Mouse (Mus musculus): ENCODE results near the gene Mfng. TPM values are rescaled to one million over a fixed set of nuclear protein-coding genes. Genes with fewer than 3 reads are reported as not detected.
A peak's percentile ranks its signal among the peaks of the same experiment; 100 is the strongest.

Mfng gene
- polyA plus RNA-seq, 1 experiment from 2014 or later = 34.9 TPM

DNA sequence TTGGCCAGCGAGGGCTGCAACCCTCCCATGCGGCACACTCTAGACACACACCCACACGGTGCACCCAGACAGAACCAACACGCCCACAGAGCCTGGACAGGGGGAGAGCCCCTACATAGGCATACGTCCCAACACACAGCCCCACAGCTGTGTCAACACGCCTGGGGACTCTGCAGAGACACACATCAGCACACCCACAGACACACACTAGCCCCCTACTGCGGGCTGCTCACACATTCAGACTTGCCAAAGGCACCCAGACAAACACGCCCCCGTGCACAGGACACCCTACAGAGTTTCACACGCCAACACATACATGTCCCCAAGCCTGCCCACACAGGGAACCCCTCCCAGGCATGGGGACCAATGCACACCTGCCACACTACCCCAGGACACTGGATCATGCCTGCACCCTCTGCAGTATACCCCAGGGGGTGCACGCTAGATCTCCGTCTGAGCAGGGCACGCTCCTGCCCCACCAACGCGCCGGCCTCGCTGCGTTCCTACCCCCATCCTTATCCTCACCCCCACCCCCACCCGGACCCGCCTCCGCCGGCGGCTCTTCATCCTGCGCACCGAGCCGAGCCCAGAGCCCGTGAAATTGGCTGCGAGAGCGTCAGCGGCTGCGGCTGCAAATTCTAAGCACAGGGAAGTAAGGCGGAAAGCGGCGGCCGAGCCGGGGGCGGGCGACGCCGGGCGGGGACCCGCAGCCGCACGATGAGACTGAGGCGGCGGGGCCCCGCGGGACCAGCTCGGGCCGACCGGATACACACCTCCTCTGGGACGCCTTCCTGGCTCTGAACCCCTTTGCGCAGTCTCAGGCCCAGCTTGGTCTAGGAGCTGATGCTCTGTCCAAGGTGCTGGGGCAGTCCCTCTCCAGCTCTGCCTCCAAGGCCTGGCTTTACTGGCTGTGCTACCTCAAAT, 60.7 kb downstream of the Mfng start:
- H3K4me2 ChIP-seq (ENCODE audit: low read depth) = peak overlapping the region; percentile 39
- H3K36me3 ChIP-seq (ENCODE audit: control insufficient read depth, insufficient read depth, low read length) = no peaks in the 10 kb centered on the region
- DNase-seq (ENCODE audit: low spot score) (no peak), ATAC-seq (ENCODE audit: insufficient read depth, low FRiP score, low TSS enrichment) (peak; percentile 32)
- H3K4me1 ChIP-seq (ENCODE audit: control insufficient read depth, insufficient read depth, low read length) = peaks cover 8% of the 10 kb centered on the region
- WGBS = 9% methylated on average over 51 of the region's 53 CpGs
- H3K9ac ChIP-seq (ENCODE audit: low read length) = peak overlapping the region; percentile 32
- H3K4me3 ChIP-seq (ENCODE audit: low read depth, low read length) = peak overlapping the region; percentile 21; the same call in 1 of the 2 replicates
- 0 out of 2 replicates have a peak overlapping the region, but pooled peaks have one; percentile 6 for H3K27ac ChIP-seq (ENCODE audit: low read depth, low read length)
- H3K27me3 ChIP-seq (ENCODE audit: control insufficient read depth, insufficient read depth, low read length) = peaks cover 53% of the 10 kb centered on the region
- H3K9me3 ChIP-seq (ENCODE audit: control insufficient read depth, low read length) = no peaks in the 10 kb centered on the region

DNA sequence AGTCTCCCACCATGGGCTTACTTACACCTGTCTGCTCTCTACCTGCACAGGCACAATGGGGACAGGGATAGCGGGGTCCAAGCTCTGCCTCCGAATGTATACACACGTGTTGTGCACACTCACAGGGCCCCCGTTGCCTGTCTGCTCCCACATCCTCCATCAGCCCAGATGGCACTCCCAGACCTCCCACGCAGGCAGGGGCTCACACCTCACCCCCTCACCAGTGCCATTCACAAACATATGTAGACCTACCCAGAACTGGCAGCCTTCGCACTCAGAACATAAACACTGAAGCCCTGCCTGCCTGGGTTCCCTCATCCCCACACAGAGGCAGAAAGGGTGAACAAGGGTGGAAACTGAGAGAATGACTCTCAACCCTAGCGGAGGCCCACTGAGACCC, 61.3 kb downstream of the Mfng start:
- DNase-seq (ENCODE audit: low spot score) (no peak), ATAC-seq (ENCODE audit: insufficient read depth, low FRiP score, low TSS enrichment) (no peak)
- Histone ChIP-seq H3K9ac (ENCODE audit: low read length) (no peak overlapping the region), H3K36me3 (ENCODE audit: control insufficient read depth, insufficient read depth, low read length) (no peaks in the 10 kb centered on the region), H3K4me2 (ENCODE audit: low read depth) (no peak overlapping the region), H3K27ac (ENCODE audit: low read depth, low read length) (no peak overlapping the region), H3K4me1 (ENCODE audit: control insufficient read depth, insufficient read depth, low read length) (peaks cover 8% of the 10 kb centered on the region), H3K27me3 (ENCODE audit: control insufficient read depth, insufficient read depth, low read length) (peaks cover 47% of the 10 kb centered on the region), H3K4me3 (ENCODE audit: low read depth, low read length) (no peak overlapping the region), H3K9me3 (ENCODE audit: control insufficient read depth, low read length) (no peaks in the 10 kb centered on the region)
- 73% methylated on average over 7 of the region's 7 CpGs for WGBS

DNA sequence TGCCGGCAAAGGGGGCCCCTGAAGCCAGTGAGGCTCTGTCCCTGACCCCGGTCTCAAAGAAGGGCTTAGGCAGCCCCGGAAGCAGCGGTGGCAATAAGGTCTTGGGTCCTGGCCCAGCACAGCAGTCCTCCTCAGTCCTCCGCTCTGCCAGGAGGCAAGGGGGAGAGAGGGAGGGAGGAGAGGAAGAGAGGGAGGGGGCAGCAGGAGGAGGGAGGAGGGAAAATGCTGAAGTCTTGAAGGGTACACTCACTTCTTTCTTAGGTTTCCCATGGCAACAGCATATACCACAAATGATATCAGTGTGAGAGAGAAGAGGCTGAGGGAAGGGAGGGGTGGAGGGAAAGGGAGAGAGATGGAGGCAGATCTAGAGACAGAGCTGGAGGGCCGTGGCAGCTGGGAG, 62.6 kb downstream of the Mfng start:
- Histone ChIP-seq H3K27me3 (ENCODE audit: control insufficient read depth, insufficient read depth, low read length) (peaks cover 42% of the 10 kb centered on the region), H3K9me3 (ENCODE audit: control insufficient read depth, low read length) (no peaks in the 10 kb centered on the region), H3K9ac (ENCODE audit: low read length) (no peak overlapping the region), H3K36me3 (ENCODE audit: control insufficient read depth, insufficient read depth, low read length) (no peaks in the 10 kb centered on the region), H3K4me2 (ENCODE audit: low read depth) (no peak overlapping the region), H3K4me1 (ENCODE audit: control insufficient read depth, insufficient read depth, low read length) (peaks cover 8% of the 10 kb centered on the region), H3K4me3 (ENCODE audit: low read depth, low read length) (no peak overlapping the region), H3K27ac (ENCODE audit: low read depth, low read length) (no peak overlapping the region)
- WGBS = 43% methylated on average over 6 of the region's 6 CpGs
- ATAC-seq (ENCODE audit: insufficient read depth, low FRiP score, low TSS enrichment) (no peak), DNase-seq (ENCODE audit: low spot score) (no peak)

DNA sequence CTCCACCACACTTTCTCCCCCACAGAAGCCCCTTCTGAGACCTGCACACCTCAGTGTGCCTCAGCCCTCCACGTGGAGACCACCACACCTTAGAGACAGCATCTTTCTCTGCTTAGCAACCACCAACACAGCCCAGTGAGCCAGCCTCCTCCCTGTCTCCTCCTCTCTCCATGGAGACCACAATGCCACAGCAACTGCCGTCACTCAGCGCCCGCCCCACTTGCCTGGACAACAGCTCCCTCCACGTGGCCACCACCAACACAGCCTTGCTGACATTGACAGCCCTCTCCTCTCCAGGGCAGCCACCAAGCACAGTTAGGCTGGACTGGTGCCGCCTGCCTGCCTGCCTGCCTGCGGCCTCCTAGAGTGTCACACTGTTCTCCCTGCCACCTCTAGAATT, 63.5 kb downstream of the Mfng start:
- Histone ChIP-seq H3K36me3 (ENCODE audit: control insufficient read depth, insufficient read depth, low read length) (no peaks in the 10 kb centered on the region), H3K27ac (ENCODE audit: low read depth, low read length) (no peak overlapping the region), H3K4me2 (ENCODE audit: low read depth) (no peak overlapping the region), H3K9ac (ENCODE audit: low read length) (no peak overlapping the region), H3K4me3 (ENCODE audit: low read depth, low read length) (no peak overlapping the region), H3K27me3 (ENCODE audit: control insufficient read depth, insufficient read depth, low read length) (peaks cover 35% of the 10 kb centered on the region), H3K4me1 (ENCODE audit: control insufficient read depth, insufficient read depth, low read length) (peaks cover 8% of the 10 kb centered on the region), H3K9me3 (ENCODE audit: control insufficient read depth, low read length) (no peaks in the 10 kb centered on the region)
- peak; percentile 46 for DNase-seq (ENCODE audit: low spot score)
- 34% methylated on average over 7 of the region's 7 CpGs for WGBS
- ATAC-seq (ENCODE audit: insufficient read depth, low FRiP score, low TSS enrichment) = peak; percentile 32; the same call in 1 of the 2 replicates

DNA sequence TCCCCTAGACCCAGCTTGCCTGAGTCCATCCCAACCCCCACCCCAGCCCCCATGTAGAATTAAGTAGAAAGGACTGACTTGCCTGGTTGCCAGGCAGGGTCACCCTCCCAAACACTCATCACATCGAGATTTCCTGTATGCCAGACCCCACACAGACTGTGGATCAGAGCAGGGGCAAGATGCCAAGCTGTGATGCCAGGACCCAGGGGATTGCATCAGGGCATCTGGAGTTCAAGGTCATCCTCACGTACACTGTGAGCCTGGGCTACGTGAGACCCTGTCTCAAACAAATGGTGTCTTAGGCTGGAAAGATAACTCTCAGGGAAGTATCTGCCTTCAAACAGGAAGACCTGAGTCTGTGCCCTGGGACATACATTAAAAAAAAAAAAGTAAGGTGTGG, 66.6 kb downstream of the Mfng start:
- Histone ChIP-seq H3K9ac (ENCODE audit: low read length) (no peak overlapping the region), H3K27ac (ENCODE audit: low read depth, low read length) (no peak overlapping the region), H3K27me3 (ENCODE audit: control insufficient read depth, insufficient read depth, low read length) (peaks cover 6% of the 10 kb centered on the region), H3K4me2 (ENCODE audit: low read depth) (no peak overlapping the region), H3K4me1 (ENCODE audit: control insufficient read depth, insufficient read depth, low read length) (peaks cover 4% of the 10 kb centered on the region; the same call in 1 of the 2 replicates), H3K36me3 (ENCODE audit: control insufficient read depth, insufficient read depth, low read length) (no peaks in the 10 kb centered on the region), H3K4me3 (ENCODE audit: low read depth, low read length) (no peak overlapping the region), H3K9me3 (ENCODE audit: control insufficient read depth, low read length) (no peaks in the 10 kb centered on the region)
- no peak for DNase-seq (ENCODE audit: low spot score)
- ATAC-seq (ENCODE audit: insufficient read depth, low FRiP score, low TSS enrichment) = no peak
- 80% methylated on average over 3 of the region's 3 CpGs for WGBS

Other genes starting within 250 kb of the Mfng start
- 11.8 and 12.8 TPM in 2 replicates for gene C1qtnf6, start 242.1 kb downstream of the Mfng start, polyA plus RNA-seq (2014; fragmentation: Nextera tagmentation; extraction: Ambion mirVana)
- gene Sstr3, start 228.8 kb downstream of the Mfng start, polyA plus RNA-seq (2014; fragmentation: Nextera tagmentation; extraction: Ambion mirVana) = 0.38 TPM in 1 of 2 replicates, not detected in the other
- gene Rac2, start 200.7 kb downstream of the Mfng start, polyA plus RNA-seq (2014; fragmentation: Nextera tagmentation; extraction: Ambion mirVana) = 8.0 and 8.5 TPM in 2 replicates
- 1.6 and 2.4 TPM in 2 replicates for gene Cyth4, start 176.4 kb downstream of the Mfng start, polyA plus RNA-seq (2014; fragmentation: Nextera tagmentation; extraction: Ambion mirVana)
- gene Elfn2, start 54.7 kb downstream of the Mfng start, polyA plus RNA-seq (2014; fragmentation: Nextera tagmentation; extraction: Ambion mirVana) = 0.15 and 0.73 TPM in 2 replicates
- 3.3 and 3.7 TPM in 2 replicates for gene Card10, start 29.6 kb upstream of the Mfng start, polyA plus RNA-seq (2014; fragmentation: Nextera tagmentation; extraction: Ambion mirVana)
- 14.0 and 15.1 TPM in 2 replicates for gene Cdc42ep1, start 69.1 kb upstream of the Mfng start, polyA plus RNA-seq (2014; fragmentation: Nextera tagmentation; extraction: Ambion mirVana)
- gene Lgals2, start 82.1 kb upstream of the Mfng start, polyA plus RNA-seq (2014; fragmentation: Nextera tagmentation; extraction: Ambion mirVana) = not detected in 2 replicates
- gene Gga1, start 103.7 kb upstream of the Mfng start, polyA plus RNA-seq (2014; fragmentation: Nextera tagmentation; extraction: Ambion mirVana) = 36.4 and 37.0 TPM in 2 replicates
- 0.27 TPM in 1 of 2 replicates, not detected in the other for gene Gm49510, start 126.2 kb upstream of the Mfng start, polyA plus RNA-seq (2014; fragmentation: Nextera tagmentation; extraction: Ambion mirVana)
- 14.4 and 15.3 TPM in 2 replicates for gene Sh3bp1, start 126.3 kb upstream of the Mfng start, polyA plus RNA-seq (2014; fragmentation: Nextera tagmentation; extraction: Ambion mirVana)
- 34.9 and 36.0 TPM in 2 replicates for gene Pdxp, start 140.4 kb upstream of the Mfng start, polyA plus RNA-seq (2014; fragmentation: Nextera tagmentation; extraction: Ambion mirVana)
- 263 and 311 TPM in 2 replicates for gene Lgals1, start 153.2 kb upstream of the Mfng start, polyA plus RNA-seq (2014; fragmentation: Nextera tagmentation; extraction: Ambion mirVana)
- 55.9 and 58.8 TPM in 2 replicates for gene Nol12, start 161.5 kb upstream of the Mfng start, polyA plus RNA-seq (2014; fragmentation: Nextera tagmentation; extraction: Ambion mirVana)
- 42.4 and 46.4 TPM in 2 replicates for gene Triobp, start 174.2 kb upstream of the Mfng start, polyA plus RNA-seq (2014; fragmentation: Nextera tagmentation; extraction: Ambion mirVana)